Mouse (Mus musculus) kidney, adult 2 months (tissue): ENCODE results near the gene Rmi2.

Source experiments
- CTCF ChIP-seq: fragments of 200-500 bp; conservative IDR thresholded peaks from 2 replicates; pipeline ENCODE4 v1.5.1; 2011; ENCODE audit warnings: low read depth, mild to moderate bottlenecking, control low read depth, low read length, moderate library complexity, mixed read lengths; ENCODE audit not compliant: insufficient read depth, insufficient read length
- POLR2A ChIP-seq: fragments of 200-500 bp; IDR thresholded peaks from one replicate; pipeline ENCODE4 v1.6.1; 2011; ENCODE audit warnings: low read depth, low read length, control low read depth

GRCm38 (mm10) chr16:10902849-10903248, 68.0 kb downstream of the Rmi2 start:
- TF ChIP-seq POLR2A (no peak), CTCF (peak; percentile 29; the same call in 1 of the 2 replicates)
